Mouse (Mus musculus) E14TG2a.4 (cell line): ENCODE results near the gene Psma5.
"Not testable (repeated sequence)": the region's sequence is repeated elsewhere in the genome, so short reads cannot be mapped to it uniquely, and the experiment has no call there.

Experiments used
- H3K27me3 ChIP-seq: 2 replicates; pipeline ENCODE4 v1.6.1; 2014; ENCODE audit warnings: low read length, control low read depth; ENCODE audit not compliant: insufficient read depth
- H3K36me3 ChIP-seq: 2 replicates; pipeline ENCODE4 v1.6.1; 2014; ENCODE audit warnings: low read length, control low read depth; ENCODE audit not compliant: insufficient read depth
- H3K4me1 ChIP-seq: replicated peaks from 2 replicates; pipeline ENCODE4 v1.6.1; 2014; ENCODE audit warnings: low read depth, low read length, control low read depth
- H3K4me3 ChIP-seq: replicated peaks from 2 replicates; pipeline ENCODE4 v1.5.1; 2014; ENCODE audit warnings: mild to moderate bottlenecking, low read length
- H3K9me3 ChIP-seq: 2 replicates; pipeline ENCODE4 v1.6.1; 2014; ENCODE audit warnings: low read length, control low read depth
- CTCF ChIP-seq: conservative IDR thresholded peaks from 2 replicates; pipeline ENCODE4 v1.5.1; 2014; ENCODE audit warnings: low read length
- NANOG ChIP-seq: IDR thresholded peaks from 2 replicates; pipeline ENCODE4 v1.6.1; 2014; ENCODE audit warnings: borderline replicate concordance, low read length, mixed read lengths
- POU5F1 ChIP-seq: IDR thresholded peaks from 2 replicates; pipeline ENCODE4 v1.6.1; 2014; ENCODE audit warnings: low read length, borderline replicate concordance

Psma5 gene

GRCm38 (mm10) chr3:108257831-108258500 lies 1.2 kb downstream of the Psma5 start:
- peaks cover 23% of the 10 kb centered on the region for H3K36me3 ChIP-seq
- no peak for TF ChIP-seq NANOG
- TF ChIP-seq CTCF: no peak
- TF ChIP-seq POU5F1: no peak
- no peaks in the 10 kb centered on the region for H3K9me3 ChIP-seq
- H3K4me3 ChIP-seq: peak overlapping the region; percentile 96
- H3K4me1 ChIP-seq: peaks cover 29% of the 10 kb centered on the region
- H3K27me3 ChIP-seq: no peaks in the 10 kb centered on the region

GRCm38 (mm10) chr3:108259319-108259718 lies 2.6 kb downstream of the Psma5 start:
- Histone ChIP-seq H3K4me1 (peaks cover 29% of the 10 kb centered on the region), H3K4me3 (0 out of 2 replicates have a peak overlapping the region, but pooled peaks have one; percentile 29), H3K36me3 (peaks cover 32% of the 10 kb centered on the region), H3K27me3 (no peaks in the 10 kb centered on the region), H3K9me3 (no peaks in the 10 kb centered on the region)
- TF ChIP-seq POU5F1 (no peak), CTCF (no peak), NANOG (no peak)

- not testable (repeated sequence) for H3K9me3 ChIP-seq, H3K4me3 ChIP-seq, H3K27me3 ChIP-seq
- peaks cover 58% of the 10 kb centered on the region for H3K36me3 ChIP-seq
- peaks cover 13% of the 10 kb centered on the region for H3K4me1 ChIP-seq
Observed at GRCm38 (mm10) chr3:108279495-108279894, 22.8 kb downstream of the Psma5 start.

GRCm38 (mm10) chr3:108282401-108283240 lies 25.9 kb downstream of the Psma5 start:
- H3K4me3 ChIP-seq: peak overlapping the region; percentile 83
- H3K9me3 ChIP-seq: no peaks in the 10 kb centered on the region
- peaks cover 27% of the 10 kb centered on the region for H3K36me3 ChIP-seq
- peaks cover 29% of the 10 kb centered on the region for H3K4me1 ChIP-seq
- TF ChIP-seq CTCF (peak; percentile 24), NANOG (no peak), POU5F1 (no peak)
- H3K27me3 ChIP-seq: peaks cover 20% of the 10 kb centered on the region

- Histone ChIP-seq H3K4me3 (peak overlapping the region; percentile 83), H3K9me3 (no peaks in the 10 kb centered on the region), H3K4me1 (peaks cover 35% of the 10 kb centered on the region), H3K36me3 (peaks cover 21% of the 10 kb centered on the region), H3K27me3 (peaks cover 20% of the 10 kb centered on the region)
- no peak for TF ChIP-seq NANOG
- TF ChIP-seq CTCF: no peak
- TF ChIP-seq POU5F1: no peak
Observed at GRCm38 (mm10) chr3:108283241-108283561, 26.5 kb downstream of the Psma5 start.

GRCm38 (mm10) chr3:108283781-108284601 lies 27.3 kb downstream of the Psma5 start, which contains the start of gene Sort1:
TSS of gene Sort1 (plus strand) at chr3:108284082.
- no peak for TF ChIP-seq CTCF
- peaks cover 20% of the 10 kb centered on the region for H3K27me3 ChIP-seq
- H3K4me1 ChIP-seq: peaks cover 43% of the 10 kb centered on the region
- H3K4me3 ChIP-seq: peak within 1 kb of the TSS; percentile 83
- H3K9me3 ChIP-seq: no peaks in the 10 kb centered on the region
- H3K36me3 ChIP-seq: peaks cover 13% of the 10 kb centered on the region

GRCm38 (mm10) chr3:108285078-108285711 lies 28.5 kb downstream of the Psma5 start:
- Histone ChIP-seq H3K27me3 (peaks cover 20% of the 10 kb centered on the region), H3K4me3 (0 out of 2 replicates have a peak overlapping the region, but pooled peaks have one; percentile 83), H3K4me1 (peaks cover 51% of the 10 kb centered on the region), H3K9me3 (no peaks in the 10 kb centered on the region), H3K36me3 (peaks cover 2% of the 10 kb centered on the region)
- no peak for TF ChIP-seq POU5F1

- H3K27me3 ChIP-seq: peaks cover 20% of the 10 kb centered on the region
- no peak overlapping the region for H3K4me3 ChIP-seq
Observed at GRCm38 (mm10) chr3:108286671-108287439, 30.1 kb downstream of the Psma5 start.

More at GRCm38 (mm10) chr3:108286671-108287439, 30.1 kb downstream of the Psma5 start:
- peaks cover 62% of the 10 kb centered on the region for H3K4me1 ChIP-seq
- no peaks in the 10 kb centered on the region for H3K9me3 ChIP-seq
- no peak for TF ChIP-seq CTCF
- TF ChIP-seq POU5F1: no peak
- TF ChIP-seq NANOG: no peak
- no peaks in the 10 kb centered on the region for H3K36me3 ChIP-seq
